Mouse (Mus musculus) heart, postnatal 0 days (tissue): ENCODE data around the gene Cilp2.

ENCODE experiments used
- CTCF ChIP-seq: IDR thresholded peaks from 2 replicates; pipeline ENCODE4 v1.5.1; 2016; ENCODE audit warnings: antibody characterized with exemption, control low read depth, low read depth
- EP300 ChIP-seq: IDR thresholded peaks from 2 replicates; pipeline ENCODE4 v1.6.1; 2016; ENCODE audit warnings: antibody characterized with exemption, low read depth

DNA sequence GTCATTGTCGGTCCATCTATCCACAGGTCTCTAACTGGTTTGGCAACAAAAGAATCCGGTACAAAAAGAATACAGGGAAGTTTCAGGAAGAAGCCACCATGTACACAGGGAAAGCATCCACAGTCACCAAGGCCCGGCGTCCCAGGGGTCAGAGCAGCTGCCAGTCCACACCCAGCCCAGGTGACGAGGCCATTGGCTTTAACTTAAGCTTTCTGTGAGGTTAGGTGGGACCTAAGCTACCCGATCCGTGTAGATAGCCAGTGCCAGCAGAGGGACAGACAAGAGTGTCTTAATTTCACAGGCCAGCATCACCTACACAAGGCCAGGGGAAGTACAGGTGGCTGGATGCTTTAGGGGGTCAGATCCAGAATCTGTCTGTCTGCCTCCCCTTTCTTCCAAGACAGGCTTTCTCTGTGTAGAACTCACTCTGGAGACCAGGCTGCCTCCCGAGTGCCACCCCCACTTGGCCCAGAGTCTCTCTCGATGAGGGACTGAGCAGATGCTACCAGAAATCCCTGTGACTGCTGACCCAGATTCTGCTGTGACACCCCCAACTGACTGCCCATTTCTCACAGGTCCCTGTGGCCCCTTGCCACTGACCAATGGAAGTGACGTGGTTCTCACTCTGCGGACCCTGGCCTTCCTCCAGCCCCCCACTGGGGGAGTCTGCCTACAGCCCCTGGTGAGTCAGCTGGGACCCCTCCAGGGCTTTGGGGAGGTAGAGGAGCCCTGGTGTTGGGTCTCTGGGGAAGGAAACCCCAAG lies 17.3 kb downstream of the Cilp2 start:
- TF ChIP-seq CTCF = no peak
- no peak for TF ChIP-seq EP300
